Mouse (Mus musculus): ENCODE data around the gene Camsap2.

DNA sequence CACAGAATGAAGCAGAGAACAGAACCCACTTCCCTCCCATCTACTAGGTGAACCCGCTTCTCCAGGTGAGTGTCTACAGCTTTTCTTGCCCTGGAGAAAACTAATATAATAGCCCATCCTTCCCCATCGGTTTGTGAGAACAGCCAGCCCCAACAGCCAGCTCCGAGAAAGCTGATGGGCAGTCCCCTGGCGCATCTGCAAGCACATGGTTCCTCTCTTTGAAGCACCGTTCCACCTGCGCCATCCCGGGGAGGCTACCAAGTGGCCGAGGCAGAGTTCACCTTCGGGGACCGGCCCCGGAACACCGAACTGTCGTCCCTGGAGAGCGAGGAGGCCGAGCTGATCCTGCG lies 86.4 kb downstream of the Camsap2 start:
- TF ChIP-seq POLR2A (IDR thresholded peaks at IDR 0.05; ENCODE audit: control insufficient read depth, extremely low read depth, insufficient read depth, low read length, poor library complexity), result no peak
- no peak for TF ChIP-seq CTCF (IDR thresholded peaks at IDR 0.05; ENCODE audit: borderline replicate concordance, control insufficient read depth, extremely low read depth, insufficient read depth, low read length, poor library complexity)
